Mouse (Mus musculus): ENCODE measurements around the gene Rnf144a. TPM values are rescaled to one million over a fixed set of nuclear protein-coding genes. Genes with fewer than 3 reads are reported as not detected.

The Rnf144a gene
- total RNA-seq, 2 experiments from 2014 or later, result 28.6 to 31.1 TPM

DNA sequence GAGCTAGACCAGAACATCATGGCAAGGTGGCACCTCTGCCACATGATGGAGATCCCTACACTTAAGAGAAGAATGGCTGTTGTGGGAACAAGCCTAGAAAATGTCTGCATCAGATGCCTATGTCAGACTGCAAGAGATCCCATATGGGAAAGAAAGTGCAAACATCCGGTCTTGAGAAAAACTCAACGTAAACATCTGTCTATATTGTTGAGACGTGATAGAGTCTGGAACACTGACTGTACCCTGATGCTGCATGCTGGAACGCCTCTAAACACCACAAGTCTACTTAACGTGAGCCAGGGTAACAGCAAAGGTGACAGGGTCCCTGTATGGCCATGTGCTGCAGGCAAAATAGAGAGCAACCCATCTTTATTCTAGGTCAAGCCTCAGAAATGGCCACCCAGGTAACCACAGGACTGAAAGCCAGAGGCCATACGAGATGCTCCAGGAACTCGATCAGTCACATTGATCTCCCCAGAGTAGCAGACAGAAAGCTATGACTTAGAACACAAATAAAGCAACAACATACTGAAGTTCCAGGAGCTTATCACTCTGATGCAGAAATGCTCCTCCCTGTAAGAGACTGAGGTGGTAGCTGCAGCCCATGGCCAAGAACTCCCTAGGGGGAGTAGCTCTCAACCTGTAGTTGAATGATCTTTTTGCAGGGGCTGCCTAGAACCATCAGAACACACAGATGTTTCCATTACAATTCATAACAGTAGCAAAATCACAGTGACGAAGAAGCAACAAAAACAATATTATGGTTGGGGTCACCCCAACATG, 38.3 kb downstream of the Rnf144a start:
- DNase-seq (ENCODE audit: low spot score in 2 of 2), result no peak

GRCm38 (mm10) chr12:26373721-26374120, 41.3 kb downstream of the Rnf144a start:
- no peak for DNase-seq (ENCODE audit: low spot score in 2 of 2)

DNA sequence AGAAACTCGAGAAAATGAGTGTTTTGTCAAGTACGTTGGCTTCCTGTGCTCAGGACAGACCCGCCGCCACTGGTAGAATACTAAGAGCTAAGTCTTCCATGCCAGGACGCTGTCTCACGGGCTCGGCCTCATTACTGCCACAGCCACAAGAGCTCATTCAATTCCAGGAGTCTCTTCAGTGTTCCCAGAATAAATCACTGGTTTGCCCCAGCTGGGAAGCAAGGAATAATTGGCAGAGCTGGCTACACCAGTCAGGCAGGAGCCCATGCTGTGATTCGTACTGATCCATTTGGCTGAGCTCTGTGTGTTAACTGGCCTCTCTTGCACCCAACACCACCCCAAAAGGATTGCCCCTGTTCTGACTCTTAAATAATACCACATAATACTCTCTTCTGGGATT, 45.0 kb downstream of the Rnf144a start:
- peak in 1 of 2 experiments; percentile 47 for DNase-seq (ENCODE audit: low spot score in 2 of 2)

GRCm38 (mm10) chr12:26367361-26367760, 47.7 kb downstream of the Rnf144a start:
- DNase-seq (ENCODE audit: low spot score in 2 of 2), result no peak

GRCm38 (mm10) chr12:26366372-26366771, 48.7 kb downstream of the Rnf144a start:
- DNase-seq (ENCODE audit: low spot score in 2 of 2), result no peak

GRCm38 (mm10) chr12:26365531-26366315, 49.3 kb downstream of the Rnf144a start:
- no peak for DNase-seq (ENCODE audit: low spot score in 2 of 2)

- DNase-seq (ENCODE audit: low spot score in 2 of 2), result no peak
Observed at GRCm38 (mm10) chr12:26364822-26365221, 50.2 kb downstream of the Rnf144a start.

DNA sequence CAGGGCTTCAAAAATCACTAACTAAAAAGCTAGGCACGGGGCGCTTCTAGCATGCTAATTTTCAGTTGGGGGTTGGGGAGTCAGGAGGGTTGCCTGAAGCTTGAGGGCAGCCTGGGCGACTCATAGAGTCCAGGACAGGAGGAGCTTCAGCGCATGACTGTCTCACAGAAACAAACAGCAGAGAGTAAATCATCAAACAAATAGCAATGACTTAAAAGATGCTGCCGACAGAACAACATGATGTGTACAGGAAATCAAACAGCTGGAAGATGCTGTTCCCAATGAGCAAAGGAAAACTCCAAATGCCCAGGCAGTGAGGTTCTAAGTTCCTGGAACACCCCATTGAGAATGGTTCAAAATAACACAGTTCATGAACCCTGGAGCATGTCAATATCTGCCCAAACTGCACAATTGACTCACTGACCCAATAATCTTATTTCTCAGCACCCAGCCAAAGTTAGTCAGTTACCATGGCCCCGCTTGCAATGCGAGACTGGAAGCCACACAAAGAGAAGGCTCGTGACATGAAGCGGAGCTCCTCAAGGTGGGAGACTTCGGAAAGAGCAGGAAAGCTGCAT, 54.0 kb downstream of the Rnf144a start:
- no peak for DNase-seq (ENCODE audit: low spot score in 2 of 2)

DNA sequence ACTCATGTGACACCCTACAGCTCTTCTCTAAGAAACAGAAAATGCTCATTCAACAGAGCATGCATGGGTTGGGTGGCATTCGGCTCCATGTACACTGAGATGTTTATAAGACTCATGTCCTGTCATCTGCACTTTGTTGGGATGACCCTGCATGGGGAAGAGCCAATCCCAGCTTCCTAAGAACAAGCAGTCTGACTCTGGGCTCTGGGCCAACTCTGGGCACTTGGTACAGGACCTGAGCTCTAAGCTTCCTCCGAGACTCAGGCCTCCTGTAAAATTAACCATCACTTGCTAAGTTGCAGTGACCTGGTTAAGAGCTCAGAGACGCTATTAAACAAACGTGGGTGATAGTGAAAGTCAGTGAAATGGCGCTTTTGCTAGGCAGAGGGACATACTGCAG, 55.2 kb downstream of the Rnf144a start:
- DNase-seq (ENCODE audit: low spot score in 2 of 2), result no peak

DNA sequence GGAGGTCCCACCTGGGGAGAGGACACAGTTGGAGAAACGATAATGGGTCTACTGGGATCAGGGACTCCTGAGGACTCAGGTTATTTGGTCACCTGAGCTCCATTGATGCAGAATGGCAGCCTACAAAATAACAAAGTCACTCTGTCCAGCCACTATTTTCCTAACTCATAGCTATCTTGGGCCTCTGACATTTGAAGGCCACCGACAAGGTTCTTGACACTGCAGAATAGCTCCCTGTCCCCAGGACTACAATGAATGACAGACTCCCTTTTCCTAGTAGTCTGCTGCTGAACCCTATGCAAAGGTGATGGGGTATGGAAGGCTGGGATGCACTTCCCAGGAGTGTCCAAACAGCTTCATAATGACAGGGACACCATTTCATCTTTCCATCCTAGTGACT, 55.8 kb downstream of the Rnf144a start:
- no peak for DNase-seq (ENCODE audit: low spot score in 2 of 2)

GRCm38 (mm10) chr12:26357246-26357645, 57.8 kb downstream of the Rnf144a start:
- no peak for DNase-seq (ENCODE audit: low spot score in 2 of 2)

- no peak for DNase-seq (ENCODE audit: low spot score in 2 of 2)
Observed at GRCm38 (mm10) chr12:26356191-26356590, 58.9 kb downstream of the Rnf144a start.

GRCm38 (mm10) chr12:26351321-26351720, 63.7 kb downstream of the Rnf144a start:
- no peak for DNase-seq (ENCODE audit: low spot score in 2 of 2)

- no peak for DNase-seq (ENCODE audit: low spot score in 2 of 2)
Observed at GRCm38 (mm10) chr12:26344408-26344807, 70.6 kb downstream of the Rnf144a start.

DNA sequence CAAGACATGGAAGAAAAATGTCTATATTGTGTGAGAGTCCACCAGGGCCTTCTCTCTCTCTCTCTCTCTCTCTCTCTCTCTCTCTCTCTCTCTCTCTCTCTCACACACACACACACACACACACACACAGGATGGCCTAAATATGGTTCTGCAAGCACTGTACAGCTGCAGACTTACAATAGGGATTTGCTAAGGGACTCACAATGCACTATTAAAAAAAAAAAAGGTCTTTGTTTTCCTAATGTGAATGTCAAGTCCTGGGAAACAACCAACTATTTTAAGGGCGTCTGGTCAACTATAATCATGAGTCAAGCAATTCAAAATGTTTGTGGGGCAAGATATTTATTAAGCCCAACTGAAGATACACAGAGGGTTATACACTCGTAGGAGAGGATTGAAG, 71.9 kb downstream of the Rnf144a start:
- no peak for DNase-seq (ENCODE audit: low spot score in 2 of 2)

DNA sequence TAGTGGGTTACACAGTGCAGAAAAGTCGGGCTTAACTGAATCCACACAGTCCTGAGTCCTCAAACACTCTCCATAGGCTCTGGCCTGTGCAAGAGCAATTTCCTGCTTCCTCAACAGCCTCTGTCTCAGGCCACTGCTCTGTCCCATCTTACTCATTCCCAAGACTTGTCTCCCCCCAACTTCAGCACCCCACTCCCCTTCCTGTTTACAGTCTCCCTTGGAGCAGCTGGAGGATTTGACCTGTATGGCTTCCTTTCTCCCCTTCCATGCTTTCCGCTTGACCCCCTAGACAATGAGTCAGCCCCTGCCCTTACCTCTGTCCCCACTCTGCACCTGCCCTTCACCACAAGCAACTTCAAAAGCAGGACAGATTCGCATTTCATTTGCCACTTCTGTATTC, 72.4 kb downstream of the Rnf144a start:
- DNase-seq (ENCODE audit: low spot score in 2 of 2), result no peak

GRCm38 (mm10) chr12:26342086-26342485, 73.0 kb downstream of the Rnf144a start:
- DNase-seq (ENCODE audit: low spot score in 2 of 2), result no peak

DNA sequence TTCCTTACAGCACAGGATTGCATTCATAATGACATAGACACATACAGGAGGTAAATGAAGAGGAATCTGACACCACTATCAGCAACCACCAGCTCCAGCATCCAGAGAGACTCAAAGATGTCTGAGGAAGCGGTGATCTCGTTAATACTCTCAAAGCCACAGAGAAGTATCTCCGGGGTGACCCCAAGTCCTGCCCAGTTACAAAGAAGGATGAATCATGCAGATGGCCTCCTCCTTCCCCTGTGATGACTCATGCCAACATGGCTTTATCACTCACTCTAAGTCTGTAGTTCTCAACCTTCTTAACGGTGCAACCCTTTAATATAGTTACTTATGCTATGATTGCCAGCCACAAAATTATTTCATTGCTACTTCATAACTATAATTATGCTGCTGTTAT, 74.4 kb downstream of the Rnf144a start:
- no peak for DNase-seq (ENCODE audit: low spot score in 2 of 2)

DNA sequence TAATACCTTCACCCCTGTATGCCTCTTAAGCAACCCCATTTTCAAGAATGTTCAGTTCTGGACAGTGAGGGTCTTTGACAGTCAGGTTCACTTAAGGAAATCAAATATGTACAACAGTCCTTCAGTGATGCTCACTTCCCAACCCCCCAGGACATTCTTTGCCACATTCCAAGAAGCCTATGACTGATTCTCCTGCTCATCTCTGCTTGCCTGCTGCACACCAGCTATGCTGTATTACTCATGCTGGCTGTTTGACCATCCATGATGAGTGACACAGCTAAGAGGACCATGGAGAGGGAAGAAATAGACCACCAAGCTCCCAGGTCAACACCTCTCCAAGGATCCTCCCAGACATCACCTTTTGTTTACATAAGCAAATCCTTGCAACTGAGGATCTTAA, 75.2 kb downstream of the Rnf144a start:
- DNase-seq (ENCODE audit: low spot score in 2 of 2), result no peak

DNA sequence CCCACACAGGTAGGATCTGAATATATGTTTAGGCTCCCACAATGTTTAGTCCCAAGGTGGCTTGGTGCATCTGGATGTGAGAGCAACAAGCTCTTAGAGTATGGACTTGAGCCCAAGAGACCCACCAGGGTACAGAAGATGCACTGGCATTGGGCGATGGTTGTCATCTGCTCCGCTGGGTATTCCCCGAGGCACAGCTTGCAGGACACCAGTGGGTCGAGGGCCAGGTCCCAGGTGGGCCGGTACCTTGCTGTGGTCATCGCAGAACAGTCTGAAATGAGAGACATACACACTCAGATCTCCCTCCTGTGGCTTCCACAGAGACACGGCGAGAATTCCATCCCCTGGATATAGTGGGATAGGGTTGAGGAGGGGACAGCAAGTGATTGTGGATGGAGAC, 75.9 kb downstream of the Rnf144a start:
- no peak for DNase-seq (ENCODE audit: low spot score in 2 of 2)

DNA sequence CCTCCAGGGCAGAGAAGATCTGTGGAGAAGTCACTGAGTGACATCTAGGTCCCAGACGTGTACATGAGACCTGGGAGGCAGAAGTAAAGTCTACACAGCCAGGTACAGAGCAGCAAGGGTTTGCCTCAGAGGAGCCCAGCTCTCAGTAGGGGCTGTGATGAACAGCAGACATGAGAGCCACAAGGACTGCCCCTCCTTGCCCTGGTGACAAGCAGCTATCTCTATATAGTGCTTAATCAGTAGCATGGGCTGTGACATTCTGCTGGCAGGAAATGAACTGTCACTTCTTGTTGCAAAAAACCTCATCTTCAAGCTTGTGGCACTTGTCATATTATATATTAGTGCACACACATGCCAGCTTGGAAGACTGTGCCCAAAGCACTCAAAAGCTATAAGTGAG, 81.4 kb downstream of the Rnf144a start:
- no peak for DNase-seq (ENCODE audit: low spot score in 2 of 2)

- peak; percentile 56 to 58 for DNase-seq (ENCODE audit: low spot score in 2 of 2)
Observed at GRCm38 (mm10) chr12:26331048-26331447, 84.0 kb downstream of the Rnf144a start.

Measured in left cerebral cortex, adult 18-20 months (tissue).